Mouse (Mus musculus) left cerebral cortex, adult 6 months (tissue): ENCODE measurements around the gene Cdx2. TPM values are rescaled to one million over a fixed set of nuclear protein-coding genes. Genes with fewer than 3 reads are reported as not detected.

Source experiments
- long read RNA-seq, 2 experiments: library from polyadenylated mRNA; unstranded; transcript quantifications; one replicate each; pipeline ENCODE4 v2.0.0; 2019 to 2020
- polyA plus RNA-seq: library from polyadenylated mRNA; unstranded; fragments of <200 nt; fragmentation: Nextera tagmentation; gene quantifications from 2 replicates; pipeline ENCODE4 v1.2.3, GENCODE M21; 2021

Cdx2 gene
- not detected in 2 replicates for polyA plus RNA-seq
- long read RNA-seq, experiment 1: 0 reads
- long read RNA-seq, experiment 2: 0 reads

DNA sequence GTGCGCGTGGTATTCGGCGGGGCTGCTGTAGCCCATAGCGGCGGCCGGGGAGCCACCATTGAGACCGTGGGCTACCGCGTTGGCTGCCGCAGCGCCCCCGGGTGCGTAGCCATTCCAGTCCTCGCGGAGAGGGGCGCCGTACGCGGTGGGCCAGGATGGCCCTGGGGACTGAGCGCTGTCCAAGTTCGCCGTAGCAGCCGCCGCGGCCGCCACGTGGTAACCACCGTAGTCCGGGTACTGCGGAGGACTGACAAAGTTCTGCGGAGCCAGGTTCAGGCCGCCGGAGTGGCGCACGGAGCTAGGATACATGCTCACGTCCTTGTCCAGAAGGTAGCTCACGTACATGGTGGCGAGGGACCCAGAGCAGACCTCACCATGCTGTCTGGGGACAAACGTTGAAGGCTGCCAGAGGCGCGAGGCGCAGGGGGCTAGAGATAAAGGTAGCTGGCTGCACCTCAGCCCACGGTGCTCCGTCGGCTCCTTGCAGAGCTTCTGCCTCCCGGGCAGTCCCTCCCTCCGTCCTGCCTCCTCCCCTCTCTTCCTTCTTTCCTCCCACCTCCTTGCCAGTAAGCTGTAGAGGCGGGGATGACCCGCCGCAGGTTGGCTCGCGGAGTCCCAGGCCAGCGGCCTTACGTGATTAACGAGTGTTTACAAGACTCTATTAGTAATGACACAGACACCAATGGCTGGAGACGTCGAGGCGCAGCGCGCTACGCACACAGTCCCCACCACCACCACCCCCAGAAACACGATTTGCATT, at the start of gene Cdx2:
TSS of gene Cdx2 (minus strand) at position 633 of the 760 bp plus-strand sequence.

DNA sequence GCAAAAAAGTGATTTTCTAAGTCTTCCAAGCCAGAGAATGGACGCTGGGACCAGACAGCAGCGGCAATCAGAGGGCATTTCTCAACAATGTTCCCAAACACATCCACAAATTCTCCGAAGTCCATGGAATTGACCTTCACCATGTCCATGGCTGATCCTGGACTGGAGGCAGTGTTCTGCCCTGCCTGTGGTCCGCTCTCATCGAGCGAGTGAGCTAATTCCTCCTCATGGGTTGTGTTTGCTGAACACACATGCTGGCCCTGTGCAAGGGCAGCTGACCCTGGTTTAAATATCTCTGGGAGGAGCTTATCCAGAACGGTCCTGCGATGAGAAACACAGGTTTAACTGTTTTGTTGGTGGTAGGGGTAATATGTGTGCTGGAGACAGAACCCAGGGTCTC, 15.1 kb upstream of the Cdx2 start, which contains the start of gene Urad:
TSS of gene Urad (minus strand) at position 258 of the 400 bp plus-strand sequence.

DNA sequence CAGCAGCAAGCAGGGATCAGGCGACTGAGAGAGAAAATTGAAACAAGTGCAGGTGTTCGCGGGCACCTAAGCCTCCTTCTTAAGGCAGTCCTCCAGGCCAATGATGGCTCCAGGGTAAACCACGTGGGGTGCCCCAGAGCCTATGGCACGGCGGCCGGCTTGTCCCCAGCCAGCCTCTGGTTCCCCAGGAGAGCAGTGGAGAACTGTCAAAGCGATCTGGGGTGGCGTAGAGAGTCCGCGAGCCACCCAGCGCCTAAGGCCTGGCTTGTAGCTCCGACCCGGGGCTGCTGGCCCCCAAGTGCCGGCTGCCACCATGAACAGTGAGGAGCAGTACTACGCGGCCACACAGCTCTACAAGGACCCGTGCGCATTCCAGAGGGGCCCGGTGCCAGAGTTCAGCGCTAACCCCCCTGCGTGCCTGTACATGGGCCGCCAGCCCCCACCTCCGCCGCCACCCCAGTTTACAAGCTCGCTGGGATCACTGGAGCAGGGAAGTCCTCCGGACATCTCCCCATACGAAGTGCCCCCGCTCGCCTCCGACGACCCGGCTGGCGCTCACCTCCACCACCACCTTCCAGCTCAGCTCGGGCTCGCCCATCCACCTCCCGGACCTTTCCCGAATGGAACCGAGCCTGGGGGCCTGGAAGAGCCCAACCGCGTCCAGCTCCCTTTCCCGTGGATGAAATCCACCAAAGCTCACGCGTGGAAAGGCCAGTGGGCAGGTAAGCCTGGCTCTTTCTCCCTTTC, 37.0 kb downstream of the Cdx2 start, which contains the start of gene Pdx1:
TSS of gene Pdx1 (plus strand) at position 34 of the 747 bp plus-strand sequence.

Other genes with a start within 250 kb of the Cdx2 start
- gene Lnx2, start 230.7 kb downstream of the Cdx2 start, polyA plus RNA-seq: 1.2 and 1.6 TPM in 2 replicates
- 163 and 171 TPM in 2 replicates for gene Polr1d, start 230.2 kb downstream of the Cdx2 start, polyA plus RNA-seq
- gene Gsx1, start 118.6 kb downstream of the Cdx2 start, polyA plus RNA-seq: 0.22 and 0.45 TPM in 2 replicates
- not detected in 2 replicates for gene Pdx1, start 37.3 kb downstream of the Cdx2 start, polyA plus RNA-seq
- gene Urad, start 15.2 kb upstream of the Cdx2 start, polyA plus RNA-seq: not detected in 2 replicates
- gene Flt3, start 93.2 kb upstream of the Cdx2 start, polyA plus RNA-seq: 1.2 and 1.3 TPM in 2 replicates
- gene Pan3, start 122.9 kb upstream of the Cdx2 start, polyA plus RNA-seq: 34.7 and 52.2 TPM in 2 replicates